Mouse (Mus musculus) embryo, embryonic 11 days (tissue): ENCODE measurements at regions not wholly inside any gene's neighbourhood (a gene's known extent, or its start where the extent isn't known, plus 50 kb on each side); places are given as distances from the start of the nearest gene placed in this dataset.

Experiments used
- DNase-seq: peaks from one replicate; pipeline ENCODE4 v3.0.0-alpha.2; 2015

DNA sequence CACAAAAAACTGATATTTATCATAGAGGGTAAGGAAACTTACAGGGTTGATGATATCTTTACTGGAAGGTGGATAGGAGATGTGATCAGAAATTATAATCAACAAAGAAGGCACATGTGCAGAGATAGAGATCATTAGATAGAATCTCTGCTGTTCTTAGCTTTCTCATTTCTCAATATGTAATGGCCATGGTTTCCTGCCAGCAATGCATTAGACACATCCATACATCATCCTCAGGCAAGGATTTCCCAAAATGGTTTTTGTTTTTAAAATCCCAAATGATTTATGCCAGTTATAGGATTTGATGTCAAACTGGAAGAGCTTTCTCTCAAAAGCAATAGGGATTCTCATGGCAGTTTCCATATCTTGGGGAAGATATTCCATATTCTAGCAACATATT lies 52.0 kb upstream of the C030005K15Rik start:
- DNase-seq = no peak

DNA sequence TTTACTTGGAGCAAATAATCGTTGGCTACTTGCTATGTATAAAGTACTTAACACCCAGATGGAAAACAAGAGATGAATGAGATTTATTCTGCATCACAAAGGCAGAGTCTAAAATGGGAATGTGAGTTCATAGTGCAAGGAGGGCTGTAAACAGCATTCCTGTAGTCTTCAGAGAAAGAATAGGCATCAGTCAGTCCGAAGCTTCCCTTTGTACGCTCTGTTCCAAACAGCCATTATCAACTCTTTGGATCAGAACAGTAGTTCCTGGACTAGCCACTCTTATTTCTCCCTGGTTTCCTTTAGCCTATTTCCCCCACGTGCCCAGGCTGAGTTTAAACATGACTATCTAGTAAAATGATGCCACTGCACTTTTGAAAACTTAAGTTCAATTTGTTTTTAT lies 52.8 kb upstream of the C030005K15Rik start:
- no peak for DNase-seq

DNA sequence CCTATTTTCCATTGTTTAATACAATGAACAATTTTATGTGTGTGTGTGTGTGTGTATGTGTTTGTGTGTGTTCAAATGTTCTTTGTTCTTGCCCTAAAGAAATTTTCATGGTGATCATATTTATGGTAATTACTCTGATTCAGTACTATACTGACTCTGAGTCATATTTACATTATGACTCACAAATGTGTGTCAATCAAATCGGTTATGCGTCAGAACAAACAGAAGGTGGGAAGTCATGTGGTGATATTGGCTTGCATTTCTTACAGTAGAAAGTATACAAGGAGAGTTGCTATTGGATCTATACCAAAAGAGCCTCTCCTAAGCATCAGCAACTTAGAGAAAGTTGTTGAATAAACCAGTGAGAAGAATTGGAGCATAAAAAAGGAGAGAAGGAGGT lies 67.2 kb upstream of the C030005K15Rik start:
- no peak for DNase-seq

DNA sequence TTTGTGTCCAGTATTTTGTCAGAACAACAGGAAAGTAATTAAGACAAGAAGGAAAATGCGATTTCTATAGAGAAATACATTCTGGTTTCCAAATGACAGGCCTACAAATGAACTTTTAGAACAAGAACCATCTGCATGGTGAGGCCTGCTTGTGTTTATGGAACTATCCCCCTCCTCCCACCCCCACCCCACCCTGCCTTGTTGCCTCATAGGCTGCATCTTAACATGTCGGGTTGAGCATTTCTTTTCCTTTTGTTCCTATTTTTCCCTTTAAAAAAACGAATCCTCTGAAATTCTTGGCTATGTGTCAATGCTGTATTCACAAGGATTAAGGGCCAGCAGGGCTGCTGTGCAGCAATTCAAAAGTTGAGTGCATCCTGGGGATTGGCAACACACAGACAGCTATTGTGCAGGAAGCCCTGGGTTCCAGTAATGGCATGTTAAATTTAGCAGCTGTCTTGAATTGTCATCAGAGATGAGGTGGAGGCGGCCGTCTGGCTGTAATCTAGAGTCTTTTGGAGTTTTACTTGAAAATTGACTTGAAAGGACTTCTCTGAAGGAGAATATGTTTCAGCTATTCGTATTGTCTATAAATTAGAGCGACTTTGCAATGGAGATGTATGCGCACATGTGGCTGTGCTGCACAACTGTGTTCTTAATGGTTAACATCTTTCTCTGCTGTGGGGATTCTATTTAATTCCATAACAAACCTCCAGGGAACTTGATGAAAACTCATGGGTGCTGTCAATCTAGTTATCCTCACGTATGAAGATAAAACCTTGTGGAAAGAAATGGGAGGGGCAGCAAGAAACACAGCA lies 75.1 kb upstream of the C030005K15Rik start:
- DNase-seq = peak; percentile 12

DNA sequence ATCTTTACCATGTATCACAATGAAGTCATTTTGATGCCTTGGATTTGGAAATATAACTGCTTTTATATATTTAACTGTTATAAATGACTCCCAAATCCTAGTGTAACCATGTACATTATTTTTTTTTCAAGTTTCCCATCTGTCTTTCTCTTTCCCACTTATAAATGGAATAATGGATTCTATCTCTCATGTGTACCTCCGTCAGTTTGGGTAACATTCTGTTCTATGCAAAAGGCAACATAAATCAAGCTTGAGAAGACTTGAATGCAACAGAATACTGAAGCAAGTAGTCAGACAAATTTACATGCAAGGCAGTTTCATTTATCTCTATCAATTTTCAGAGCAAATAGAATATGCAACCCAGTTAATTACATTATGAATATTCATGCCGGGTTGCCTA lies 81.4 kb upstream of the C030005K15Rik start:
- no peak for DNase-seq

DNA sequence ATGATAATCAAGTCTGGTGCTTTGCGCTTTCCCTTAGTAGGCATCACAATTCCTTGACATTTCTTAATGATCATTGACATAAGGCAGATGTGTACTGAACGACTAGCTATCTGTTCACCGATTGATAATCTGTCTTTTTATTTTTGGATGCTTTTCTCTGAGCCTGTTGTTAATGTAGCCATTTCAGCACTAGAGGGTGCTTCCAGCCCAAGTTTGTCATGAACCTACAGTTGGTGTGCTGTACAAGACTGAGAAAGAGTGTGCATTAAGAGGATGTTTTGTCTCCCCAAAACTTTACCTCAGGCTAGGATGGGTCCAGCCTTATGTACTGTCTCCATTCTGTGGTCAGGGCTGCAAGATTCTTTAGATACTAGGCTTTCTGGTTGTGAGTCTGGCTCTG lies 116.0 kb upstream of the C030005K15Rik start:
- DNase-seq = peak; percentile 12

DNA sequence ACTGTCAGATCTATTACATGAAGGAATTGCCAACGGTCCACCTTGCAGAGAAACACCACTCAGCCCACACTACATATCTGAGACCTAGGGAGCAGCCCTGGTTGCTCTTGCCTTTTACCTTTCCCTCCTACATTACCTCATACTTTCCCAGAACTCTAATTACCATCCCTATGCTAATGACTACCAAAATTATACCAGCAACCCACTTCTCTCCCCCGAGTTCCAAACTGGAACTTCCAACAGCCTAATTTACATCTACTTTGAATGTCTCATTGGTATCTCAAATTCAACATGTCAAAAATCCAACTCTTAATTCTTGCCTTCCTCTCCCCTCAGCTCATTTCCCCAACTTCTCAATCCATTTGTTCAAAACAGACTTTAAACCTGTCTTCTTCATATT lies 124.9 kb upstream of the C030005K15Rik start:
- no peak for DNase-seq

DNA sequence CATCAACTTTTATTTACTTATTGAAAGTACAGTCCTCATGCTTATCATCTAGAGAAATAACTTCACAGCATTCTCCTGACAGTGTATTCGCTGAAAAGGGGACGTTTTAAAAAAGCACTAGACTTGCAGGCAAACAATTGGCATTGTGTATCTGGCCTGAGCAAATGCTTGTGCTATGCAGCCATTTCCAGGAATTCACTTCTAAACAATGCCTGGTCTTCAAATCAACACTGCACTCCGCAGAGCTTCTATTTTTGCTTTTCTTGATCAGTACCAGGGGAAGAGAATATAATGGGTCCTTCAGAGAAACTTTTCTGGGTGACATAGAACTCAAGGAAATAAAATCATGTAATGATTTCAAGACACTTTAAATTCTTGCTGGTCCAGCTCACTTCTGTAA lies 150.5 kb upstream of the C030005K15Rik start:
- no peak for DNase-seq

DNA sequence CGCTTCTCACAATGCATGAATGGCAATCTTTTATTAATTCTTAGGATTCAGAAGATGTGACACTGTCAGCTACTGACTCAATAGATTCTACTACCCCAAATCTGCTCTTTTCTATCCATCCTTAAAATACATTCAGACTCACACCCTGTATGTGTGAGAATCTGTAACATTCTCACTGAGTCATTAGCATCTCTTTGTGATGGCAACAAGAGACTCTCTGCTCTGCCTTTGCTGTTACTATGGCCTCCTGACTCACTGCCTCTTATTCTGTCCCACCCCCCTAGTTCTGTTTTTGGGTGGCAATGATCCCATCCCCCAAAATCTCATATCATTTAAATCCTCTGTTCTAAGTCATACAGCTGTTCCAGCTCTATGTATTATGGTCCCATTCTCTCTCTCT lies 159.5 kb upstream of the C030005K15Rik start:
- no peak for DNase-seq

DNA sequence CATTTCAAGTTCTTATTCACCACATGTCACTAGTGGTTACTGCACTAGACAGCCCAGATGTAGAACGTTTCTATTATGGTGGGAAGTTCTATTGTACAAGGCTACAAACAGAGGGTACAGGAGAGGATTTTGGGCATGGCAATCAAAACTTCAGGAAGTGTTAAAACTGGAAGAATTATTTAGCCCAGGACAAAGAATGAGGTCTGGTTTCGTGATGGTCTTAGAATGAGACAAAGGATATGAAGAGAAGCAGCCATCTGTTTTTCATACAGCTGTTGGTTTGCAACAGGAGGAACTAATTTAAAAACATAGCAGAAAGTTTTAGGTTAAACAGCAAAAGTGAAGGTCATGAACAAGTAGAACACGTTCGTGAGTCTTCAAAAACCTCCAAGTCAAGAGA lies 179.2 kb upstream of the C030005K15Rik start:
- DNase-seq = peak; percentile 18

DNA sequence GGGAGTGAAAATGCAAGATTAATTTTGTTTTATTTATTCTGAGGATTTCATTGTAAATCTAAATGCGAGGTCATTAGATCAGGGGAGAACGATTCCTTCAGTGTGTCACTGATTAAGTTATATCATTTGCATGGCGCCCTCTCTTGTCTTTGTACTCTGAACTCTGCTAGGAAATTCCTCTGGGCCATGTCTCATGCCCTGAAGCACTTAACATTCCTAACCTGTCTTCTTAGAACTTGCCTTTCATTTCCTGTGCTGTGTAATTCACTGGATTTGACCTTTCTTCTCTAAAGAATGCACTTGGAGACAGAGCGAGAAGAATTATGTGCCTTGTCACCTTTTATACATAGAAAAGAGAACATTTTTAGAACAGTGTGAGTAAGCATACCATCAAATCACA lies 199.0 kb upstream of the C030005K15Rik start:
- DNase-seq = peak; percentile 48

DNA sequence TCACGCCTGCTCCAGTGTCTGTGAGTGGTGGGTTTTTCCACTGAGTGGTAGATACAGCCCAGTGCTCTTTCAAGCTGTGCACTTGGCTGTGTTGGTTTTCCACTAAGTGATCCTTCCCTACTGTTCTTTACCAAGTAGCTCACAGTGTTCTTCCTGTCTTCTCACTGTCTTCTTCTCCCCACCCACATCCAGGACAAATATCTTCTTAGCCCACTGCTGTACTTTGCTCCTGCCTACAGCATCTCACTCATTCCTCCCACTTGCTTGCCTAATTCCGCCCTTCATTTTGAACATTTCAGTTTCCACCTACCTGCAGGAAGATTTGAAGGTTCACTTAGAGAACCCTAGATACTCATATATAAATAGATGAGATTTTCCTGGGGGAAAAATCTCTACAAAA lies 213.8 kb upstream of the C030005K15Rik start:
- DNase-seq = no peak

DNA sequence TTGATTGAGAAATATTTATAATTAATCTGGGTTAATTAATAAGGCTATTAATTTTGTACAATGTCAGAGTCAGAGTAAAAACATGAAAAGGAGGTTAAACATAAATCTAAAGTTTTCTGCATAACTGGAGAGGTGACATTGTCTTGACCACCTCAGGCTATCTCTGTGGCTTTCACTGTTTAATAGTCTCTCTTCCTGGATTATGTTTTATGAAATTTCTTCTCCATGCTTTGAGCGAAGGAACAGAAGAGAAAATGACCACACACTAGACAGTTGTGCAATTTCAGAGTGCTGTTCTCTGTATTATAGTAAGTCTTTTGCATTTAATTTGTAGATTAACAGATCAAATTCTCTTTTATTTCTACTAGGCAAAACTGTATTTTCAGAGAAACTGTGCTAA lies 239.3 kb upstream of the C030005K15Rik start:
- no peak for DNase-seq

DNA sequence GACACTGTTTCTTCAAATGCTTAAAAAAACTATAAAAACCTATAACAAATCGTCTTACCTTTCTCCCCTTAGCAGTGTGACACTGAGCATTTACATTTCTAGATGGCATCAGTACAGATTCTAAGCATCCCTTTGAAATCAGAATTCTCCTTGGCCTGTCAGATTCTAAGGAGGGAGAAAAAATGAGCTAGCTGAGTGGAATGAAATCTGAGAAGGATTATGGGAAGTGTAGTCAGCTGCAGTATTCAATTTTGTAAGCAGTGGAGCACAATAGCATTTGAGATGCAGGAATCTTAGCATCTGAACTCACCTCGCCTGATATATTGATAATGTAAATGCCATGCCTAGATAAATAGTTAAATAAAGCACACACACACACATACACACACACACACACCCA lies 240.4 kb upstream of the C030005K15Rik start:
- DNase-seq = no peak

DNA sequence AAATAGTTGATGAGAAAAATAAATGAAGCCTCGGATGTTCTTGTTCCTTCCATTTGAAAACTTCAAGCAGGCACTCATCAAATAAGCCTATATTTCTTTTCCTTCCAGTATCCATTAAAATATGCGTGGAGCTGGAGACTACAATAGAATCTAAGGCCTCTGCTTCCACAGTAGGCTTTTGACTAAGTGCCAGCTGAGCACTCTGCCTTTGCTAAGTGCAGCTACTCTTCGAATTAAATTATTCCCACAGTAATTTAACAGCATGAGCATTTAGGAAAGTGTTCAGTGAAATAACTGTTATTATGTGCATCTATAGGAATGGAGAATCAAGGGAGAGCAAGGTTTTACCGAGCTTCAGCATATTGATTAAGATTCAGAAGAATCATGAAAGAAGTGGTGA lies 280.5 kb upstream of the C030005K15Rik start:
- no peak for DNase-seq

DNA sequence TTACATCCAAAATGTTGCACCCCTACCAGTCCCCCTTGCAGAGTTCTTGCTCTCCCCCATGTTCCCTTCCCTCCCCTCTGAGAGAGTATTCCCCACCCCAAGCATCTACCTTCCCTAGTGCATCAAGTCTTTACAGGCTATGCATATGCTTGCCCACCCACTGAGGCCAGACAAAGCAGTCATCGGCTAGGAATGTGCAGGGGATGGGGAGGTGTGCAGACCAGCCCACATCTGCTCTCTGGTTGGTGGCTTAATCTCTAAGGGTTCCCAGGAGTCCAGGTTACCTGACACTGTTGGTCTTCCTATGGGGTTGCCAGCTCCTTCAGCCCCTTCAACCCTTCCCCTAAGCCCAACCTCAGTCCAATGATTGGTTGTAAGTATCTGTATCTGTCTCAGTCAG lies 281.8 kb upstream of the C030005K15Rik start:
- DNase-seq = no peak

DNA sequence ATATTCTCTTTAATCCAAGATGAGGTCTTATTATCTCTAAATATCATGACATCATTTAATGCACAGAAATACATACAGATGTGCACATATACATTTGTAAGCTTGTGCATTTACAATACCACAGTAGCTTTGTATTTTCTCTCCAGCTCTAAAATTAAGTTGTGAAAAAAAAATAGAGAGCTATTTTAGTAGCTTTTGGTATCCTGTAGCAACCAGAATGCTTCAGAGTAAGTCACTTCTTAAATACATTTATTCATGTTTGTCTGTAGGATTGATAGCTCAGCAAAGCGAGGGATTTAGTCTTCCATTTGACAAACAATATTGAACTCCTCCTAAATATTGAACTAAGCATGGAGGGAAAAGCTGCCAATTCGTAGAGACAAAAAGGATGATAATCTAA lies 286.4 kb upstream of the C030005K15Rik start:
- no peak for DNase-seq

DNA sequence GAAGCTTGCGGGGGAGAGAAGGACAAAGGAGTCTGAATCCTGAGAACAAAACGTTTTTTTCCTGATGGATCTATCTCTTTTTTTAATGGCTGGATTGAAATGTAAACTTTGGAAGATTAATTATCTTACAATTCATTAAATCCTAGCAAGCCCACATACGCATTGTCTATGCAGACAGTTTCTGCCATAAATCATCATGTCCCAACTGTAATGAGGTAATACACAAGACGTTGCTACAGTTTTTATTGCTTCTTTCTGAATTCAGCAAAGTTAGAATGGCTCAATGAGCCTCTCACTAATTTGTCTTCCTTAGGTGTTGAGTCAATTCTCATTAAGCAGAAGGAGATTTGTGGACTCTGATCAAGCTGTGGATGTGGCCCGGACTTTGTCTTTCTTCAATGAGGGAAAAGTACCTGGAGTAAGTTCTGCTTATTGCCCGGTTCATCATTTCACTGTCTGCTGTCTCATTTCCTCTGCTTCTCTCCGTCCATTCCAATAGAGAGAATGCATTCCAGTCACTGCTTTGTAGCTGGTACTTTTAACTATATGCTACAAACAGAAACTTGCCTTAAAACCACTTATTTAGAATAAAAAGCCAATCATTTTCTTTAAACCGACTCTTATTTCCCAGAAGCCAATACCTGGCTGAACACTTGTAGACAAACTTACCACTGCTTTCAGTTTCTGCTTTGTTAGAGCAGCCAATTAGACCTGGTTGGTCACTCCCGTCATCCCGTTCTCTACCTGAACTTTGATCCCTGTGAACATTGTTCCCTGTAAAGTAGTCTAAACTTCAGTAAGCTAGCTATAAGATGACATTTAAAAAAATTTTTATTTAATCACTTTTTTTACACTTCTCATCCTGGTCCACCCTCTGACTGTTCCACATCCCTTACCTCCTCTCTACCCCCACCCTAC lies 288.7 kb upstream of the C030005K15Rik start:
- no peak for DNase-seq

DNA sequence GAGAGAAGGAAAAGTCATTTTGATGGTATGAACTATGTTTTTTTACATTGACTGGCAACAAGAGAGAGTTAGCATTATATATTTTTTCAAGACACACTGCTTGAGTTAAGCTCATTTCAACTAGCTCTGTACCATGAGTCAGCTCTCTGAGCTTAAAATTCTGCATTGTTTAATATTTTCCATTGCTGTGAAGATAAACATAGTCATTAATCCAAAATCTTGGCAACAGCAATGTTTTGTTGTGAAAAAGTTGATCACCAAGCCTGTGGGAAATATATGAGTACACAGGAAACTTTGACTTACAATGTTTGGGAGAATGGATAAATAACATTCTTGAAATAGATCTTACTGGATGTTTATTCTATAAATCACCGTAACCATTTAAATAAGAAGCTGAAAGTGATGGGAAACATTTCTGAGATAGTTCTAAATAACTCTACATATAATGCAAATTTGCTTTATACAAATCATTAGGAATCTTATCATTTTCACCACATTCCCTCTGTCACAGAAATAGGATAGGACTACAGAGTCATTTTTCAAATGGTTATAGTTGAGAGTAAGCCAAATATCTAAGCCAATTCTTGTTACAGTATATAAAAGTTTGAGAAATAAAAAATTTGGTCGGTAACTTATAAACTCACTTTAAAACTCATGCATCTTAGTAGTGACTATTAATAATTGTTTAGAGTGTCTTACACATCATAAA lies 290.2 kb upstream of the C030005K15Rik start:
- no peak for DNase-seq

DNA sequence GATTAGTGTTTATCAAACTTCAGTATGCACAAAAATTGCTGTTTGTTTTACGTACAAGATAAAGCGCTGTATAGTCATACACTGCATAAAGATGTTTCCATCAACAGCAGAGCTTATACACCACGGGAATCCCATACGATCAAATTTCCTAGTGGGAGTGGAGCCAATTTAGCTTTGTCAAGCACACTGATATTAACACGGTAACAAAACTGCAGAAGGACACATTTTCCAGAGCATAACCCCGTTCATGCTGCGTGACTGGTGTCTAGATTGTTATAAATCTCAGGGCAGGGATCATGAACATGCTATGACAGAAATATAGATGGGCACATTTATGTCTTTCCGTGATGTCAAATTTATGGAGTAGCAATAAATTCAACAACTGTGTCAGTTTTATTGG lies 302.6 kb upstream of the C030005K15Rik start:
- DNase-seq = no peak

DNA sequence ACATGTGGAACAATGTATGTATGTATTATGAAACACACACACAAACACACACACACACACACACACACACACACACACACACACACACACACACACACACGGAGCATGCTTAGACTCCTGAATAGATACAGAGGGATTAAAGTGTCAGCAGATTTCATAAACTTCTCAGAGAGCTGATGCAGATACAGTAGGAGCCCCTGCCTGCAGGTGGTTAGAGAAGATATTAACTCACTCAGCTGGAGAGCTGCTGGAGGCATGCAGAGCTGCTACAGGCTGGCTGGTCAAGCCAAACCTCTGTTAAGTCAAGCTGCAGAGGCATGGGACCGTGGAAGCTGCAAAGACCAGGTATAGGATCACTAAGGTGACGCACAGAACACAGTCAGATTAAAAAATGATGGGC lies 303.1 kb upstream of the C030005K15Rik start:
- no peak for DNase-seq

DNA sequence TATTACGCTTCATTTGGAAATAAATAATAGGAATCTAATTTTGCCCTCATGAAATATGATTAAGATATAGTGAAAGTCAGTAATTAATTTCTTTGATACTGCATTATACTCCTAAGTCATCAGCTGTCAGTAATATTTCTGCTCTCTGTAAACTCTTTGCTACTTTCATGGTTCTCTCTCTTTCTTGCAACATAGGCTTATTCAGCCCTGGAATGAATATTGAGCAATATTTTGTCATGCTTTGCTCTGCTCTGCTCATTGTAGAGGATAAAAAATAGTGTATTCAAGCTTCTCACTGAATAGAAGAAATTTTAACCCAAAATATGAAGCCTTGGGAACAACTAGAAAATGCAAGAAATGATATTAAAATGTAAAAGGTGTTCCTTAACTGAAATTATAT lies 306.1 kb upstream of the C030005K15Rik start:
- no peak for DNase-seq

DNA sequence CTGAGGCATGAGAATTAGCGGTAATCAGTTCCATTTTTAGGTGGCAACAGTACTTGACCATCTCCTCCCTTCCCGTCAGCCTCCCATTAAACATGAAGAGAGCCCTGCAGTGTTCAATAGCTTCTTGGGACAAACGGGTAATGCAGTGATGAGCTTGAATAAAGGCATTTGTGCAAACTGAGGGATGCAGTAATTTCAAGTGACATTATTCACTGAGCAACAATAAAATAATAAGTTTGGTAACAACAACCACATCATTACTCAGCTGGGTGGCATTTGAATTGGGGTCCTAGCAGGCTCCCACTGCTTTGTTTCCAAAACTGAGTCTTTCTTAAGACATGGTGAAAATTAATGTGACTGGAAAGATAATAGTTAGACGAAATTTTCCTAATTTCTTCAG lies 315.2 kb upstream of the C030005K15Rik start:
- DNase-seq = no peak

DNA sequence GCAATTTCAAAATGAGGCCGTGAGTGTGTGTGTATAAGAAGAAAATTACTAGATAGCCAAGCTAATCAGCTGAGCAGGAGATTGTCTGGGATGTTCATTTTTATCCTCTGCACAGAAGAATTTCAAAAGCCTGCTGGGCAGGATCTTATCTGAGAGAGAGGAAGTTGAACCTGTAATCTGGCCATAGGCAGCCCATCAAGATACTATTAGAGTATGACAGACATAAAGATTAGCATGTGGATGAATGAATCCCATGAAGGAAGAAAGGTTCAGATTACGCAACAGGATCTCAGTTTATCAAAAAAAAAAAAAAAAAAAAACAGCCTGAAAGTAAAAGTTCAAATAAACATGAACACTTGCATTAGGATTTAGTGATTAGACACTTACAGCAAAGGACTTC lies 317.3 kb upstream of the C030005K15Rik start:
- DNase-seq = no peak
